Mouse (Mus musculus): ENCODE measurements around the gene Anp32a. TPM values are rescaled to one million over a fixed set of nuclear protein-coding genes. Genes with fewer than 3 reads are reported as not detected.

Anp32a gene
- polyA plus RNA-seq, 1 experiment, result 100.0 TPM

- H3ac ChIP-seq (ENCODE audit: control insufficient read depth, insufficient read length, low read depth), result no peak overlapping the region
- H3K27me3 ChIP-seq (ENCODE audit: control insufficient read depth, insufficient read depth, insufficient read length), result no peaks in the 10 kb centered on the region
- H3K4me3 ChIP-seq (ENCODE audit: insufficient read depth, poor library complexity, severe bottlenecking), result no peak overlapping the region
- no peaks in the 10 kb centered on the region for H3K79me2 ChIP-seq (ENCODE audit: control insufficient read depth, insufficient read depth)
- H3K79me3 ChIP-seq (ENCODE audit: low read depth), result no peaks in the 10 kb centered on the region
- TF ChIP-seq MYOD1 (IDR thresholded peaks at IDR 0.05; ENCODE audit: control insufficient read depth, insufficient read length, low read depth) (no peak), CTCF (IDR thresholded peaks at IDR 0.05; ENCODE audit: control insufficient read depth, insufficient read depth, insufficient read length) (no peak), USF1 (IDR thresholded peaks at IDR 0.05; ENCODE audit: low read depth) (no peak), MAX (IDR thresholded peaks at IDR 0.05) (no peak), CEBPB (IDR thresholded peaks at IDR 0.05; ENCODE audit: low read depth) (no peak), FOSL1 (IDR thresholded peaks at IDR 0.05; ENCODE audit: insufficient read depth, low read length, poor library complexity, severe bottlenecking) (no peak), MYOG (IDR thresholded peaks at IDR 0.05; ENCODE audit: control insufficient read depth, extremely low read depth, insufficient read length) (no peak)
- H3K36me3 ChIP-seq (ENCODE audit: control insufficient read depth, insufficient read depth), result no peaks in the 10 kb centered on the region
These were observed 85.9 kb downstream of the Anp32a start for GRCm38 (mm10) chr9:62427010-62427409.

Other genes starting within 250 kb of the Anp32a start
- 10.1 TPM for gene Glce, start 218.6 kb upstream of the Anp32a start, polyA plus RNA-seq (2012; fragmentation: generic; extraction: Trizol)
- gene Spesp1, start 59.1 kb upstream of the Anp32a start, polyA plus RNA-seq (2012; fragmentation: generic; extraction: Trizol), result not detected
- gene Coro2b, start 195.8 kb downstream of the Anp32a start, polyA plus RNA-seq (2012; fragmentation: generic; extraction: Trizol), result 9.9 TPM

Data from C2C12 (cell line).